Mouse (Mus musculus): ENCODE data around the gene Ntn3. TPM values are rescaled to one million over a fixed set of nuclear protein-coding genes. Genes with fewer than 3 reads are reported as not detected.
A peak's percentile ranks its signal among the peaks of the same experiment; 100 is the strongest.

Ntn3 gene
- polyA plus RNA-seq, 1 experiment from 2014 or later = 2.8 TPM

GRCm38 (mm10) chr17:24226721-24227120 is 17.4 kb upstream of the Ntn3 start:
- Histone ChIP-seq H3K27ac (replicated peaks) (no peak overlapping the region), H3K4me1 (replicated peaks; ENCODE audit: control insufficient read depth, insufficient read depth) (no peaks in the 10 kb centered on the region), H3K9ac (ENCODE audit: low read length) (no peak overlapping the region), H3K36me3 (ENCODE audit: control insufficient read depth, insufficient read depth, low read length) (peaks cover 17% of the 10 kb centered on the region), H3K4me2 (replicated peaks; ENCODE audit: low read depth) (no peak overlapping the region), H3K9me3 (ENCODE audit: control insufficient read depth, low read length) (no peaks in the 10 kb centered on the region), H3K4me3 (ENCODE audit: low read depth, low read length) (no peak overlapping the region), H3K27me3 (ENCODE audit: control insufficient read depth, insufficient read depth, low read length) (no peaks in the 10 kb centered on the region)
- ATAC-seq (ENCODE audit: low FRiP score, low TSS enrichment) (no peak), DNase-seq (ENCODE audit: low spot score) (no peak)
- 92% methylated on average over 8 of the region's 8 CpGs for WGBS
- no peak for TF ChIP-seq EP300 (optimal IDR thresholded peaks at IDR 0.05)
- TF ChIP-seq CTCF (IDR thresholded peaks at IDR 0.05; ENCODE audit: low read depth) = no peak

GRCm38 (mm10) chr17:24225851-24226250 is 16.5 kb upstream of the Ntn3 start:
- Histone ChIP-seq H3K9ac (ENCODE audit: low read length) (no peak overlapping the region), H3K4me3 (ENCODE audit: low read depth, low read length) (no peak overlapping the region), H3K27me3 (ENCODE audit: control insufficient read depth, insufficient read depth, low read length) (no peaks in the 10 kb centered on the region), H3K36me3 (ENCODE audit: control insufficient read depth, insufficient read depth, low read length) (peaks cover 16% of the 10 kb centered on the region), H3K4me1 (replicated peaks; ENCODE audit: control insufficient read depth, insufficient read depth) (peaks cover 4% of the 10 kb centered on the region; the same call in 1 of the 2 replicates), H3K4me2 (replicated peaks; ENCODE audit: low read depth) (no peak overlapping the region), H3K9me3 (ENCODE audit: control insufficient read depth, low read length) (no peaks in the 10 kb centered on the region), H3K27ac (replicated peaks) (no peak overlapping the region)
- ATAC-seq (ENCODE audit: low FRiP score, low TSS enrichment) = no peak
- TF ChIP-seq CTCF (IDR thresholded peaks at IDR 0.05; ENCODE audit: low read depth) = no peak
- TF ChIP-seq EP300 (optimal IDR thresholded peaks at IDR 0.05) = no peak
- no peak for DNase-seq (ENCODE audit: low spot score)
- WGBS = 93% methylated on average over 5 of the region's 5 CpGs

GRCm38 (mm10) chr17:24224741-24225140 is 15.4 kb upstream of the Ntn3 start:
- H3K4me1 ChIP-seq (replicated peaks; ENCODE audit: control insufficient read depth, insufficient read depth) = peaks cover 7% of the 10 kb centered on the region
- H3K4me2 ChIP-seq (replicated peaks; ENCODE audit: low read depth) = no peak overlapping the region
- no peak for TF ChIP-seq EP300 (optimal IDR thresholded peaks at IDR 0.05)
- no peak for TF ChIP-seq CTCF (IDR thresholded peaks at IDR 0.05; ENCODE audit: low read depth)
- ATAC-seq (ENCODE audit: low FRiP score, low TSS enrichment) (no peak), DNase-seq (ENCODE audit: low spot score) (no peak)
- no peak overlapping the region for H3K9ac ChIP-seq (ENCODE audit: low read length)
- no peak overlapping the region for H3K4me3 ChIP-seq (ENCODE audit: low read depth, low read length)
- no peaks in the 10 kb centered on the region for H3K9me3 ChIP-seq (ENCODE audit: control insufficient read depth, low read length)
- H3K27ac ChIP-seq (replicated peaks) = no peak overlapping the region
- WGBS = 82% methylated on average over 10 of the region's 10 CpGs
- no peaks in the 10 kb centered on the region for H3K27me3 ChIP-seq (ENCODE audit: control insufficient read depth, insufficient read depth, low read length)
- peaks cover 13% of the 10 kb centered on the region for H3K36me3 ChIP-seq (ENCODE audit: control insufficient read depth, insufficient read depth, low read length)

GRCm38 (mm10) chr17:24223513-24223912 is 14.2 kb upstream of the Ntn3 start:
- no peak overlapping the region for H3K27ac ChIP-seq (replicated peaks)
- no peaks in the 10 kb centered on the region for H3K9me3 ChIP-seq (ENCODE audit: control insufficient read depth, low read length)
- no peak overlapping the region for H3K9ac ChIP-seq (ENCODE audit: low read length)
- H3K4me1 ChIP-seq (replicated peaks; ENCODE audit: control insufficient read depth, insufficient read depth) = peaks cover 9% of the 10 kb centered on the region
- H3K27me3 ChIP-seq (ENCODE audit: control insufficient read depth, insufficient read depth, low read length) = no peaks in the 10 kb centered on the region
- H3K4me3 ChIP-seq (ENCODE audit: low read depth, low read length) = no peak overlapping the region
- ATAC-seq (ENCODE audit: low FRiP score, low TSS enrichment) (no peak), DNase-seq (ENCODE audit: low spot score) (no peak)
- WGBS = 81% methylated on average over 5 of the region's 5 CpGs
- TF ChIP-seq CTCF (IDR thresholded peaks at IDR 0.05; ENCODE audit: low read depth) = no peak
- TF ChIP-seq EP300 (optimal IDR thresholded peaks at IDR 0.05) = no peak
- H3K36me3 ChIP-seq (ENCODE audit: control insufficient read depth, insufficient read depth, low read length) = peaks cover 13% of the 10 kb centered on the region
- H3K4me2 ChIP-seq (replicated peaks; ENCODE audit: low read depth) = no peak overlapping the region

GRCm38 (mm10) chr17:24222653-24223052 is 13.3 kb upstream of the Ntn3 start:
- ATAC-seq (ENCODE audit: low FRiP score, low TSS enrichment) = no peak
- no peak overlapping the region for H3K4me3 ChIP-seq (ENCODE audit: low read depth, low read length)
- WGBS = 75% methylated on average over 6 of the region's 6 CpGs
- no peak for TF ChIP-seq CTCF (IDR thresholded peaks at IDR 0.05; ENCODE audit: low read depth)
- no peak for TF ChIP-seq EP300 (optimal IDR thresholded peaks at IDR 0.05)
- no peaks in the 10 kb centered on the region for H3K9me3 ChIP-seq (ENCODE audit: control insufficient read depth, low read length)
- no peak overlapping the region for H3K4me2 ChIP-seq (replicated peaks; ENCODE audit: low read depth)
- peaks cover 13% of the 10 kb centered on the region for H3K36me3 ChIP-seq (ENCODE audit: control insufficient read depth, insufficient read depth, low read length)
- H3K27me3 ChIP-seq (ENCODE audit: control insufficient read depth, insufficient read depth, low read length) = no peaks in the 10 kb centered on the region
- DNase-seq (ENCODE audit: low spot score) = no peak
- peaks cover 9% of the 10 kb centered on the region for H3K4me1 ChIP-seq (replicated peaks; ENCODE audit: control insufficient read depth, insufficient read depth)
- H3K27ac ChIP-seq (replicated peaks) = no peak overlapping the region
- no peak overlapping the region for H3K9ac ChIP-seq (ENCODE audit: low read length)

GRCm38 (mm10) chr17:24220435-24221411 is 11.4 kb upstream of the Ntn3 start, which contains the start of gene Tedc2:
Gene Tedc2, minus strand, starts transcription at chr17:24220851.
- ATAC-seq (ENCODE audit: low FRiP score, low TSS enrichment) (peak; percentile 93), DNase-seq (ENCODE audit: low spot score) (peak; percentile 94)
- Histone ChIP-seq H3K9me3 (ENCODE audit: control insufficient read depth, low read length) (no peaks in the 10 kb centered on the region), H3K9ac (ENCODE audit: low read length) (peak within 1 kb of the TSS; percentile 79), H3K4me2 (replicated peaks; ENCODE audit: low read depth) (peak within 1 kb of the TSS; percentile 90), H3K4me3 (ENCODE audit: low read depth, low read length) (peak within 1 kb of the TSS; percentile 74), H3K4me1 (replicated peaks; ENCODE audit: control insufficient read depth, insufficient read depth) (peaks cover 9% of the 10 kb centered on the region), H3K27me3 (ENCODE audit: control insufficient read depth, insufficient read depth, low read length) (no peaks in the 10 kb centered on the region), H3K36me3 (ENCODE audit: control insufficient read depth, insufficient read depth, low read length) (peaks cover 9% of the 10 kb centered on the region; the same call in 1 of the 2 replicates), H3K27ac (replicated peaks) (peak within 1 kb of the TSS; percentile 77)
- TF ChIP-seq CTCF (IDR thresholded peaks at IDR 0.05; ENCODE audit: low read depth) (no peak), EP300 (optimal IDR thresholded peaks at IDR 0.05) (no peak)
- WGBS = 3% methylated on average over 41 of the region's 41 CpGs
